Mouse (Mus musculus) stomach, postnatal 0 days (tissue): ENCODE data around the gene Acox2. TPM values are rescaled to one million over a fixed set of nuclear protein-coding genes. Genes with fewer than 3 reads are reported as not detected.

Experiments used
- ATAC-seq: fragments of 200-750 bp; cut with Nextera tagmentation; 2 replicates; pipeline ENCODE4 v1.8.0; 2017; ENCODE audit not compliant: low FRiP score, low TSS enrichment
- DNase-seq: peaks from one replicate; pipeline ENCODE4 v3.0.0-alpha.2; 2016; ENCODE audit warnings: low spot score
- H3K27ac ChIP-seq: fragments of 300-500 bp; sonication (generic); replicated peaks from 2 replicates; pipeline ENCODE4 v1.5.1; 2014; ENCODE audit warnings: mild to moderate bottlenecking, control low read depth
- H3K27me3 ChIP-seq: fragments of 300-500 bp; sonication (generic); 2 replicates; pipeline ENCODE4 v1.6.1; 2014; ENCODE audit warnings: low read length; ENCODE audit not compliant: control insufficient read depth, insufficient read depth
- H3K36me3 ChIP-seq: fragments of 300-500 bp; sonication (generic); 2 replicates; pipeline ENCODE4 v1.6.1; 2014; ENCODE audit warnings: low read length, mixed read lengths; ENCODE audit not compliant: control insufficient read depth, insufficient read depth
- H3K4me1 ChIP-seq: fragments of 300-500 bp; sonication (generic); replicated peaks from 2 replicates; pipeline ENCODE4 v1.6.1; 2014; ENCODE audit warnings: antibody characterized with exemption; ENCODE audit not compliant: control insufficient read depth, insufficient read depth
- H3K4me2 ChIP-seq: fragments of 300-500 bp; sonication (generic); replicated peaks from 2 replicates; pipeline ENCODE4 v1.6.1; 2014; ENCODE audit warnings: low read depth, mild to moderate bottlenecking, control low read depth, moderate library complexity
- H3K4me3 ChIP-seq: fragments of 300-500 bp; sonication (generic); 2 replicates; pipeline ENCODE4 v1.5.1; 2014; ENCODE audit warnings: low read depth, low read length, control low read depth
- H3K9ac ChIP-seq: fragments of 300-500 bp; sonication (generic); 2 replicates; pipeline ENCODE4 v1.6.1; 2014; ENCODE audit warnings: mild to moderate bottlenecking, low read length, control low read depth, mixed read lengths
- H3K9me3 ChIP-seq: fragments of 300-500 bp; sonication (generic); 2 replicates; pipeline ENCODE4 v1.6.1; 2016; ENCODE audit warnings: low read length; ENCODE audit not compliant: control insufficient read depth
- CTCF ChIP-seq: IDR thresholded peaks from 2 replicates; pipeline ENCODE4 v1.5.1; 2016; ENCODE audit warnings: antibody characterized with exemption, low read depth, mild to moderate bottlenecking, moderate library complexity
- EP300 ChIP-seq: optimal IDR thresholded peaks from 2 replicates; pipeline ENCODE3; 2016; ENCODE audit warnings: antibody characterized with exemption
- WGBS: fragments of 180-500 bp; shearing (Covaris S2); extraction: QIAGEN DNeasy Blood & Tissue Kit; methylation state at CpG from one replicate; pipeline ENCODE4 v1.1.7; 2014; 5-methylcytosine and 5-hydroxymethylcytosine counted together
- polyA plus RNA-seq: library from polyadenylated mRNA; unstranded; fragments of >200 nt; fragmentation: Nextera tagmentation; extraction: Ambion mirVana; gene quantifications from 2 replicates; pipeline ENCODE4 v1.2.1, GENCODE M21; 2015

The Acox2 gene
- polyA plus RNA-seq, 1 experiment from 2014 or later = 6.0 TPM

DNA sequence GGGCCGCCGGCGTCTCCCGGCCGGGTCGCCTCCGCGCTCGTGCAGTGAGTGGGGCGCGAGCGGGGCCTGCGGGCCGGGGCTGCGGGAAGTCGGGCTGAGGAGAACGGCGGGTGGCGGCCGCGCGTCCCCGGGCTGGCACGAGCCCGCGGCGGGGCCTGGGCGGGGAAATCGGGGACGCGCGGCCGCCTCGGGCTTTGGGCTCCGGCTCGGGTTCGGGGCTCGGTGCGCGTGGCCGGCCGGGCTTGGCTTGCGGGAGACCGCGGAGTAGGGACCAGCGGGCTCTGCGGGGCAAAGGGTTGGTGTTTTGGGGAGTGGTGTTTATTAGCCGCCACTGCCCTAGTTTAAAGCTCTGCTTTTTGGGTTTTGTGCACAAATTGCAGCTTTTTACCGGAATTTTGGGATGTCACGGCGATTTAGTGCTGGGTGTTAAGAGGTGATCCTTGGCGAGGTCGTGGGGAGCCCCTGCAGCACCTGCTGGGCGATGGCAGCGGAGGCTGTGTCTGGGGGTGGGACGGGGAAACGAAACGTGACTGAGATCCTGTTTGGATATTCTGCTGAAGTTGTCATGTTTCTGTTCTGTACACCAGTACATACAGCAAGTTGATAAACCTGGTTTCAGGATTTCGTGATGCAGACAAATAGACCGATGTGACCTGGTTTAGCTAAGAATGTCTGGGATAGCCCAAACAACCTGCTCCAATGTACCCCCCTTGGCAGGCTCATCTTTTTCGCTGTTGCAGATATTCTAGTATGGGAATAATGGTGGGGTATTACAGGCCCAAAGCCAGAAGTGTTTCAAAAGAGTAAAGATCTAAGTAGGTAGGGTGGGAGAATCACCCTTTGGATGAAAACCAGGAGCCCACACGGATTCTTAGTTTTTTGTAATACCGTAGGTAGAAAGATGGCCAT lies 44.6 kb downstream of the Acox2 start:
- peak overlapping the region; percentile 74 for H3K4me3 ChIP-seq
- peak; percentile 81 for ATAC-seq
- H3K4me1 ChIP-seq = no peaks in the 10 kb centered on the region
- no peak for TF ChIP-seq EP300
- 0 out of 2 replicates have a peak, but pooled peaks have one; percentile 2 for TF ChIP-seq CTCF
- H3K27me3 ChIP-seq = no peaks in the 10 kb centered on the region
- DNase-seq = peak; percentile 79
- WGBS = 2% methylated on average over 54 of the region's 63 CpGs
- H3K36me3 ChIP-seq = no peaks in the 10 kb centered on the region
- peak overlapping the region; percentile 89 for H3K4me2 ChIP-seq
- H3K27ac ChIP-seq = peak overlapping the region; percentile 97
- H3K9me3 ChIP-seq = no peaks in the 10 kb centered on the region
- H3K9ac ChIP-seq = peak overlapping the region; percentile 94

DNA sequence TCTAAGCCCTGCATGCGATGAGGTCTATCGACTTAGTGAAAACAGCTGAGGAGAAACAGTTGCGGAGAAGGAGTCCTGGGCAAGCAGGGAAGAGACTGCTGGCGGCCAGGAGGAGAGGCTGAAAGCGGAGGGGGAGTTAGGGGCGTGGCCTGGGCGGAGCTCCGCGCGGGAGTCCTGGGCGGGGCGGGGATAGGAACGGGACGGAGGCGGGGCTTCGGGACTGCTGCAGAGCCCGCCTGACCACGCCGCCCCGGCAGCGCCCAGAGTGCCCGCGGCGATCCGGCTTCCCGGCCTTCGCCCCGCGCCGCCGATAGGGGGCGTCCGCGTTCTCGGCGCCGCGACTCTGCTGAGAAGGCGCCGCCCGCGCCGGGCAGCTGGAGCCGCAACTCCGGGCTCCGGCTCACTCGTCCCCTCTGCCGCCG lies 45.3 kb downstream of the Acox2 start, which contains the start of gene Kctd6:
Kctd6 (plus strand) TSS at position 338 of the 422 bp plus-strand sequence.
- peak within 1 kb of the TSS; percentile 89 for H3K4me2 ChIP-seq
- peak; percentile 74 for TF ChIP-seq CTCF
- TF ChIP-seq EP300 = no peak
- ATAC-seq (peak; percentile 99), DNase-seq (peak; percentile 99)
- peak within 1 kb of the TSS; percentile 74 for H3K4me3 ChIP-seq
- H3K27me3 ChIP-seq = no peaks in the 10 kb centered on the region
- WGBS = 0% methylated on average over 4 of the region's 49 CpGs
- no peaks in the 10 kb centered on the region for H3K9me3 ChIP-seq
- H3K36me3 ChIP-seq = no peaks in the 10 kb centered on the region
- no peaks in the 10 kb centered on the region for H3K4me1 ChIP-seq
- H3K9ac ChIP-seq = peak within 1 kb of the TSS; percentile 94
- peak within 1 kb of the TSS; percentile 97 for H3K27ac ChIP-seq

DNA sequence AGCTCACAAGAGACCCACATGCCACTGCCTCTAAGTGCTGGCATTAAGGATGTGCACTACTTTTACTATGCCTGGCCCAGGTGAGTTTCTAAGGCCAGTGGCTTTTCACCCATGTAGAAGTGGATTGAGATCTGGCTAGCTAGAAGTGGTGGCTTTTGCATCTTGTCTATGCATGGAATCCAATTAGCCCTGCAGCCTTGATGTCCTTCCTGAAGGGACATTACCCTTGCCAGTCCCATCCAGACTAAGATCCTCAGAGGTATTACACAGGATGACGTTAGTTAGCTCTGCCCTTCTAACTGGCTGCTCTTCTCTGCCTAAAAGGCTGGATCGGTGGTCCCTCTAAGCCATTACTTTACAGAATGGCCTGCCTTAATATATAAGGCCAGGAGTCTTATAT lies 46.2 kb downstream of the Acox2 start:
- H3K9ac ChIP-seq = no peak overlapping the region
- no peaks in the 10 kb centered on the region for H3K27me3 ChIP-seq
- H3K9me3 ChIP-seq = no peaks in the 10 kb centered on the region
- H3K27ac ChIP-seq = no peak overlapping the region
- no peak overlapping the region for H3K4me2 ChIP-seq
- no peak for ATAC-seq
- H3K36me3 ChIP-seq = no peaks in the 10 kb centered on the region
- no peaks in the 10 kb centered on the region for H3K4me1 ChIP-seq
- TF ChIP-seq CTCF = no peak
- TF ChIP-seq EP300 = no peak
- H3K4me3 ChIP-seq = no peak overlapping the region
- 80% methylated on average over 2 of the region's 2 CpGs for WGBS
- DNase-seq = no peak

DNA sequence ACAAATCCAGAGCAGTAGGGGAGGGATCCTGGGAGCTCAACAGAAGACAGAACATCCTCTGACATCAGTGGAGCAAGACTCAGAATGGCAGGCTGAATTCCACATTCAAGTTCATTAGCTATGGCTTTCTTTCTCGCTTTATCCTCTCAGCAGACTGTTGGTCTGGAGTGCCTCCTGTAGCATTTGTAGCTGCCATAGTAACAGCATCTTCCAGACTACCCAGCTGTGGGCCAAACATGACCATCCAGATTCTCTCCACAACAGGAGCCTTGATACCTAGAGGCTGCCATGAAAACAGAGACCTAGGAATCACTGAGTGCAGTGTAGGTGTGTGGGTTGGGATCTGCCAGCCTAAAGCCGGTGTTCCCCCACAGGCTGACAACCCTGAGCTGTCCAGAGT lies 49.3 kb downstream of the Acox2 start:
- H3K9me3 ChIP-seq = no peaks in the 10 kb centered on the region
- H3K4me1 ChIP-seq = no peaks in the 10 kb centered on the region
- no peaks in the 10 kb centered on the region for H3K36me3 ChIP-seq
- H3K27ac ChIP-seq = no peak overlapping the region
- TF ChIP-seq EP300 = no peak
- no peak overlapping the region for H3K4me3 ChIP-seq
- no peaks in the 10 kb centered on the region for H3K27me3 ChIP-seq
- DNase-seq (no peak), ATAC-seq (no peak)
- WGBS = 89% methylated on average over 2 of the region's 2 CpGs
- no peak overlapping the region for H3K4me2 ChIP-seq
- no peak overlapping the region for H3K9ac ChIP-seq

DNA sequence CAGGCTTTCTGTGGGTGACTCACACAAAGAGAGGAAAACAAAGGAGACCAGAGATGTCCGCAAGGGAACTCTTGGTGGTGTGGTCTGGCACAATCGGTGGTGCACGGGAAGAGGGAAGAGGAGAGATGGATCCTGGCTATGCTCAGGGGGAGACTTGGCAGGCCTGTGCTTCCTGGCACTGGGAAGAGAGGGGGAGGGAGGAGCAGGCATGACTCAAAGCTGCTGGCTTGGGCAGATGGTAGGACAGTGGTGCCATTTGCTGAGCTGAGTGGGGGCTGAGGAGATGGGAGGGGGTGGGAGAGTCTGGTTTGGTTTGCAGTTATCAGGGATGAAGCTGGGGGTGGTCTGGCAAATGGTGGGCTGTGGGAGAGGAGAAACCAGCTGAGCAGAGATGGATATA lies 50.3 kb downstream of the Acox2 start:
- Histone ChIP-seq H3K9ac (no peak overlapping the region), H3K36me3 (no peaks in the 10 kb centered on the region), H3K4me3 (no peak overlapping the region), H3K27ac (no peak overlapping the region), H3K9me3 (no peaks in the 10 kb centered on the region), H3K27me3 (no peaks in the 10 kb centered on the region), H3K4me1 (no peaks in the 10 kb centered on the region), H3K4me2 (no peak overlapping the region)
- ATAC-seq = no peak
- DNase-seq = no peak
- no peak for TF ChIP-seq CTCF
- TF ChIP-seq EP300 = no peak
- WGBS = 73% methylated on average over 3 of the region's 3 CpGs

DNA sequence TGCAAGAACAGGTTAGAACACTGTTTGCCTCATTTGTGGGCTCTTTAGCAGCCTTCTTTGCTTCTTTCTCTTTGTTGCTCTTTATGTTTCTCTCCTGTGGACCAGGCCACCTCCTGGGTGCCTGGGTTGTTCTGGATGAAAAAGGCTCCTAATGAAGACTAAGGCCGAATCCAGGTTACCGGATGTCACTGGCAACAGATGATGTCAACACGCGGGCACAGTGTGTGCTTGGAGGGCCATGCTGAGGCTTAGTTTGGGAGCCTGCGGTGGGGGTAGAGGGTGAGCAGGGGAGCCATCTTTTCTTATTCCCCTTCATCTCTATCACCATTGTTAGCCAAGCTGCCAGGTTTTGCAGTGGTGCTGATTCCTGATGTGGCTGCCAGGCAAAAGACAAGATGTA lies 51.6 kb downstream of the Acox2 start:
- Histone ChIP-seq H3K4me3 (no peak overlapping the region), H3K27ac (no peak overlapping the region), H3K36me3 (no peaks in the 10 kb centered on the region), H3K27me3 (no peaks in the 10 kb centered on the region), H3K9ac (no peak overlapping the region), H3K9me3 (no peaks in the 10 kb centered on the region), H3K4me2 (no peak overlapping the region), H3K4me1 (no peaks in the 10 kb centered on the region)
- TF ChIP-seq CTCF = no peak
- TF ChIP-seq EP300 = no peak
- 84% methylated on average over 5 of the region's 5 CpGs for WGBS
- ATAC-seq (no peak), DNase-seq (no peak)
